Mouse (Mus musculus): ENCODE measurements around the gene Sec16a. TPM values are rescaled to one million over a fixed set of nuclear protein-coding genes. Genes with fewer than 3 reads are reported as not detected.

The Sec16a gene
- polyA plus RNA-seq, 1 experiment = 51.5 TPM

DNA sequence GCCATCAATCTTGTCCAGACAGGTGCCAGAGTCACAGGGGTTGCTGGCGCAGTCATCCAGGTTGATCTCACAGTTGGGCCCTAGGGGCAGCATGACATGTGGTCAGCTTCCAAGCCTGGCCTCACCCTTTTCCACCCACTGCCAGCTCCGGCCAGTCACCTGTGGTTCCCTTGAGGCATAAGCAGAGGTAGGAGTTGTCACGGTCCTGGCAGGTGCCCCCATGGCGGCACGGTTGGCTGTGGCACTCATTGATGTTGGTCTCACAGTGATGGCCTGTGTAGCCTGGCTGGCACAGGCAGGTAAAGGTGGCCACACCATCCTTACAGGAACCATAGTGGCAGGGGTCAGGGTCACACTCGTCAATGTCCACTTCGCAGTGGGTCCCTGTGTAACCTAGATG, 32.9 kb upstream of the Sec16a start:
- TF ChIP-seq EP300 (IDR thresholded peaks at IDR 0.05; ENCODE audit: insufficient read depth, low read depth, low read length) = no peak
- TF ChIP-seq POLR2A (IDR thresholded peaks at IDR 0.05; ENCODE audit: insufficient read depth, low read length) = no peak
- no peak for TF ChIP-seq CTCF (IDR thresholded peaks at IDR 0.05; ENCODE audit: low read depth, low read length)
- no peaks in the 10 kb centered on the region for H3K4me1 ChIP-seq (ENCODE audit: control insufficient read depth, insufficient read depth, low read length)
- no peak overlapping the region for H3K9ac ChIP-seq (ENCODE audit: low read depth, poor library complexity, severe bottlenecking)
- no peaks in the 10 kb centered on the region for H3K9me3 ChIP-seq (replicated peaks; ENCODE audit: control insufficient read depth, insufficient read depth, low read length, poor library complexity, severe bottlenecking)
- peaks cover 10% of the 10 kb centered on the region; the same call in 1 of the 2 replicates for H3K36me3 ChIP-seq (ENCODE audit: control insufficient read depth, insufficient read depth, low read length, poor library complexity, severe bottlenecking)
- H3K27ac ChIP-seq (ENCODE audit: insufficient read depth, low read length) = no peak overlapping the region
- H3K4me3 ChIP-seq (ENCODE audit: low read depth, low read length) = no peak overlapping the region
- H3K27me3 ChIP-seq (ENCODE audit: control insufficient read depth, insufficient read depth, low read length, poor library complexity, severe bottlenecking) = no peaks in the 10 kb centered on the region

DNA sequence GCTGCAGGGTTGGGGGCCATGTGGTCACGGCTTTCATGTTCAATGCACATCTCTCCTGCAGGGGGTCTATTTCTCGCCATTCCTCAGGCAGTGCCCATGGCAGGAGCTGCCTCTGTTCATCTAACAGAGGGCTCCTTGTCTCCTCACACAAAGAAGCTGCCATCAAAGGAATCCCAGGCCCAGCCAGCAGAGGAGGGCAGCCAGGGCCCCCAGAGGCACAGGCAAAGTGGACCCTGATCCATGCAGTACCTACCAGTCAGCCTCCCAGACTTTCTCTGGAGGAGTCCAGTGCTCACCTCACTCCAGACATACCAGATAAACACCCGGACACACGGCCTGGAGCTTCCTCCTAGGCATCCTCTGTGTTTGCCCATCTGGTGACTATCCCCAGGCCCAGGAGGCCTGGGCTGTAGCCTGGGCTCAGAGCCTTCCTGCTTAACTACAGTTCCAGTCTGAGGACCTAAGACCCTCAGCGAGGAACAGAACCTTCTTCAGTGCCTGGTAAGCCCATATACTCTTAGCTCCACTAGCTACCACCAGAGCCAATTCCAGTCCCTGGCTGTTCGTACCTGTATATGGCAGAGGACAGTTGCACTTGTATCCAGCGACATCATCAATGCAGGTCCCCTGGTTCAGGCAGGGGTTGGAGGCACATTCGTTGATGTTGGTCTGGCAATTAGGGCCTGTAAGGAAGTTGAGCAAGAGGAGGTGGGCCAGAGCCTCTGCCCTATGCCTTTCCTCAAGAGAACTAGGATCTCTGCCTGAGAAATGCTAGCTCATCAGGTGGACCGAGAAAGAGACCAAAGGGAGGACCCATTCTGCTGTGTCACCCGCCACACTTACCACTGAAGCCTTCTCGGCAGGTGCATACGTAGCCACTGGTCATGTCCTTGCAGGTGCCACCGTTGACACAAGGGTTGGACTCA, 30.8 kb upstream of the Sec16a start:
- Histone ChIP-seq H3K36me3 (ENCODE audit: control insufficient read depth, insufficient read depth, low read length, poor library complexity, severe bottlenecking) (peaks cover 10% of the 10 kb centered on the region; the same call in 1 of the 2 replicates), H3K9ac (ENCODE audit: low read depth, poor library complexity, severe bottlenecking) (no peak overlapping the region), H3K27ac (ENCODE audit: insufficient read depth, low read length) (no peak overlapping the region), H3K4me1 (ENCODE audit: control insufficient read depth, insufficient read depth, low read length) (no peaks in the 10 kb centered on the region), H3K4me3 (ENCODE audit: low read depth, low read length) (no peak overlapping the region), H3K9me3 (replicated peaks; ENCODE audit: control insufficient read depth, insufficient read depth, low read length, poor library complexity, severe bottlenecking) (no peaks in the 10 kb centered on the region), H3K27me3 (ENCODE audit: control insufficient read depth, insufficient read depth, low read length, poor library complexity, severe bottlenecking) (no peaks in the 10 kb centered on the region)
- no peak for TF ChIP-seq EP300 (IDR thresholded peaks at IDR 0.05; ENCODE audit: insufficient read depth, low read depth, low read length)
- no peak for TF ChIP-seq CTCF (IDR thresholded peaks at IDR 0.05; ENCODE audit: low read depth, low read length)
- TF ChIP-seq POLR2A (IDR thresholded peaks at IDR 0.05; ENCODE audit: insufficient read depth, low read length) = no peak

DNA sequence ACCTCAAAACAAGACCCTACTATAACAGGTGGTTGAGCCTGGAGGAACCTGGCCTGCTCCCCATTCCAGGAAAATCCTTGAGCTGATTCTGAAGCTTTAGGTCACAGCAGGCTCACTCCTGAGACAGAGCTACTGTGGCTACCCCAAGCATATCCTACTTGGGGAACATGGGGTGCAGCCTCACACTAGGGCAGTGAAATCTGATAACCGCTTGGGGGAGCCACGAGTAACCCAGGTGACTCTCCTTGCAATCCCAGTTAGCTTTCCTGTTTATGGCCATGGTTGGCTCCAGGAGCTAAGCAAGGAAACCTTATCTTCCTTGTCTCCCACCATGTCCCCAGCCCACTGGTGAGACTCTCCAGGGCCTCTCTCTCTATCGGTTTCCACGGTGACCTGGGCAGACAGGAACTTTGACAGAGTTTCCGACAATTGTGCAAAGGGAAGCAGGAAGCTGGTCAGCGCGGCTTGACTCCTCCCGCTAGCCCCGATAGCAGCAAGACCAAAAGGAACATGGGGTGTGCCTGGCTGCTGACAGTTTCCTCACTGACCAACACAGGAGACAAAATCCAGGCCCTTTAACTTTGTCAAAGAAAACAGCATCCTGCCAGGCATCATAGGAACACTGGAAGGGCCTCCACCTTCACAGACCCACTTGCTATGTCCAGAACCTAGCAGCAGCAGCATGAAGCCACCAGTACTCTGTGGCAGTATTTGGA, 29.9 kb upstream of the Sec16a start:
- TF ChIP-seq CTCF (IDR thresholded peaks at IDR 0.05; ENCODE audit: low read depth, low read length) = peak; percentile 23
- no peak for TF ChIP-seq EP300 (IDR thresholded peaks at IDR 0.05; ENCODE audit: insufficient read depth, low read depth, low read length)
- no peak for TF ChIP-seq POLR2A (IDR thresholded peaks at IDR 0.05; ENCODE audit: insufficient read depth, low read length)
- H3K27ac ChIP-seq (ENCODE audit: insufficient read depth, low read length) = no peak overlapping the region
- no peak overlapping the region for H3K9ac ChIP-seq (ENCODE audit: low read depth, poor library complexity, severe bottlenecking)
- H3K36me3 ChIP-seq (ENCODE audit: control insufficient read depth, insufficient read depth, low read length, poor library complexity, severe bottlenecking) = peaks cover 10% of the 10 kb centered on the region; the same call in 1 of the 2 replicates
- H3K9me3 ChIP-seq (replicated peaks; ENCODE audit: control insufficient read depth, insufficient read depth, low read length, poor library complexity, severe bottlenecking) = no peaks in the 10 kb centered on the region
- no peak overlapping the region for H3K4me3 ChIP-seq (ENCODE audit: low read depth, low read length)
- H3K4me1 ChIP-seq (ENCODE audit: control insufficient read depth, insufficient read depth, low read length) = no peaks in the 10 kb centered on the region
- H3K27me3 ChIP-seq (ENCODE audit: control insufficient read depth, insufficient read depth, low read length, poor library complexity, severe bottlenecking) = no peaks in the 10 kb centered on the region

DNA sequence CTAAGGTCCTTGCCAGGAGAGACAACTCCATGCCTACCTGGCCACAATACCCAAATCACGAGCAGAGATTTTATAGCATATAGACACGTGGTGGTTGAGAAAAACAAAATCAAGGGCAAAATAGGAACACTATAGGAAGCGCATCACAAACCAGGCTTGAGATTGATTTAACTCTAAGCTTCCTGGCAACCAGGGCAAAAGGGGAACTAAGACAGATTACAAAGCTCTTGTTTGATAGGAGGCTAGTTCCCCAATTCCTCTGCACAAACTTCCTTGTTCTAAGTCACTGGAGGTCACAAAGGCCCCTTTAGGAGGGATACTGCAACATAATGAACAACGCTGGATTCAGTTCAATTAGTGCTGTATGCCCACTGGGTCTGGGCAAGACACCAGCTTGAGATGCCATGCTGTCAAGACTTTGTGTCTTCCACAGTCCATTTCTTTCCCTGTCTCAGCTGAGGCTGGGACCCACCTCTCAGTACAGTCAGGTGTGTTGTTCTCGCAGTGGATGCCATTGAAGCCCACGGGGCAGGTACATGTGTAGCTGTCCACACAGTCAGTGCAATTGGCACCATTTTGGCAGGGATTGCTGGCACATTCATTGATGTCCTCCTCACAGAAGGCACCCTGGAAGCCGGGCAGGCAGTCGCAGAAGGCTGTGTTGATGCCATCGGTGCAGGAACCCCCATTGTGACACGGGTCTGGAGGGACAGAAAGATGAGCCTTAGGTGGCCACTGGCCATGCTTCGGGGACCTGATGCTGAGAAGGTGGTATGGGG, 27.5 kb upstream of the Sec16a start:
- Histone ChIP-seq H3K27ac (ENCODE audit: insufficient read depth, low read length) (no peak overlapping the region), H3K27me3 (ENCODE audit: control insufficient read depth, insufficient read depth, low read length, poor library complexity, severe bottlenecking) (no peaks in the 10 kb centered on the region), H3K9ac (ENCODE audit: low read depth, poor library complexity, severe bottlenecking) (no peak overlapping the region), H3K36me3 (ENCODE audit: control insufficient read depth, insufficient read depth, low read length, poor library complexity, severe bottlenecking) (peaks cover 6% of the 10 kb centered on the region), H3K4me3 (ENCODE audit: low read depth, low read length) (no peak overlapping the region), H3K9me3 (replicated peaks; ENCODE audit: control insufficient read depth, insufficient read depth, low read length, poor library complexity, severe bottlenecking) (no peaks in the 10 kb centered on the region), H3K4me1 (ENCODE audit: control insufficient read depth, insufficient read depth, low read length) (no peaks in the 10 kb centered on the region)
- TF ChIP-seq CTCF (IDR thresholded peaks at IDR 0.05; ENCODE audit: low read depth, low read length) (no peak), POLR2A (IDR thresholded peaks at IDR 0.05; ENCODE audit: insufficient read depth, low read length) (no peak), EP300 (IDR thresholded peaks at IDR 0.05; ENCODE audit: insufficient read depth, low read depth, low read length) (no peak)

DNA sequence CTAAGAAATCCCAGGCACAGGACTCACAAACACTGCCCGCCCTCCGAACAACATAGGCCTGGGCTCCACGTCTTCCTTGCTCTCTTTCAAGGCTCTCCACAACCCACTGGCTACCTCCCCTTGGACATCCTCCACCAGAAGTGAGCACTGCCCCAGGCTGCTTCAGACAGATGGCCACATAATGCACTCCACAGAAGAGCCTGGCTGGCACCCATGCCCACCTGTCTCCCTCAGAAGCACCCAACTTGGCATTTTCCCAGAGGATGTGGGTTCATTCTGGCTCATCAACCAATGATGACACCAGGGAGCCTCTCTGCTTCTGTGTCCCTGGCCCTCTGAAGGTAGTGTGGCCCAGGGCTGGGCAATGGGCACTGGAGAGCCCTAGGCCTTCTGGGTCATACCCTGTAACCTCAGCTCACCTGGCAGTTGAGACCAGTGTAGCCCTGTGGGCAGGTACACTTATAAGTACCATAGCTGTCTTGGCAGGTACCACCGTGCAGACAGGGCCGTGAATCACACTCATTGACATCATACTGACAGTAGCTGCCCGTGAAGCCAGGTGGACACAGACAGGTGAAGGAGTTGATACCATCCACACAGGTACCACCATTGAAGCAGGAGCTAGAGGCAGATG, 26.8 kb upstream of the Sec16a start:
- no peaks in the 10 kb centered on the region for H3K4me1 ChIP-seq (ENCODE audit: control insufficient read depth, insufficient read depth, low read length)
- no peak for TF ChIP-seq EP300 (IDR thresholded peaks at IDR 0.05; ENCODE audit: insufficient read depth, low read depth, low read length)
- no peak for TF ChIP-seq POLR2A (IDR thresholded peaks at IDR 0.05; ENCODE audit: insufficient read depth, low read length)
- H3K27ac ChIP-seq (ENCODE audit: insufficient read depth, low read length) = no peak overlapping the region
- no peaks in the 10 kb centered on the region for H3K9me3 ChIP-seq (replicated peaks; ENCODE audit: control insufficient read depth, insufficient read depth, low read length, poor library complexity, severe bottlenecking)
- H3K27me3 ChIP-seq (ENCODE audit: control insufficient read depth, insufficient read depth, low read length, poor library complexity, severe bottlenecking) = no peaks in the 10 kb centered on the region
- H3K9ac ChIP-seq (ENCODE audit: low read depth, poor library complexity, severe bottlenecking) = no peak overlapping the region
- H3K4me3 ChIP-seq (ENCODE audit: low read depth, low read length) = no peak overlapping the region
- H3K36me3 ChIP-seq (ENCODE audit: control insufficient read depth, insufficient read depth, low read length, poor library complexity, severe bottlenecking) = peaks cover 6% of the 10 kb centered on the region
